17 mouse cellular contexts compared by ENCODE assay signal in the genomic region with DNA sequence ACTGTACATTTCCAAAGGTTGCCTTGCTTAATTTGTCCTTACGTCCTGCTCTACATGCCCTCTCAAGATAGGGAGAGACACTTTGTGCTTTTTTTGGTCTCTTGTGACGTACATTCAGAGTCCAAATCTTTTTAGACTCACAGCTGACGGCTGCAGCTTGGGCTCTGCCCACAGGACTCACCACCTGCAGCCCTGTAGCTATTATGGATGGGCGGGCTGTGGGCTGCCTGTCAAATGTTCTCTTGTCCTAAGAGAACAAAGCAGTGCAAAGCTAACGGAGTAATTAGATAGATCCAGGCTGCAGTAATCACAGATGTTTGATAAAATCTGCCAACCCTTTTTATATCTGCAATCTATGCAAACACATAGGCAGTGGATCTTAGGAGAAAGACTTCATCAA.
DNase-seq lines count a peak whose midpoint lies in the region; ATAC-seq and TF ChIP-seq lines count a peak whose summit lies in the region.
"Had no signal": no experiment of that assay in that cellular context is flagged by ENCODE, and none has a peak within 500 bp of the region (broad histone marks: within the 10 kb centered on the region; RNA-seq: fewer than 3 reads in every experiment).

No protein-coding gene starts in this region.

- TF ChIP-seq CTCF in layer of hippocampus, adult 2 months (conservative IDR thresholded peaks at IDR 0.05), result no peak

- no peak overlapping the region for H3K27ac ChIP-seq in hindbrain, embryonic 11.5 days (ENCODE audit: low read depth, low read length)
- H3K27ac ChIP-seq in hindbrain, embryonic 13.5 days, result no peak overlapping the region
- H3K27ac ChIP-seq in forebrain, embryonic 12.5 days, result no peak overlapping the region
- peak overlapping the region; percentile 53; the same call in 1 of the 2 replicates for H3K27ac ChIP-seq in layer of hippocampus, adult 2 months
- H3K27ac ChIP-seq: heart, adult 2 months; kidney, embryonic 15.5 days; liver, embryonic 14.5 days; midbrain, embryonic 15.5 days; neural tube, embryonic 12.5 days had no signal

- no peaks in the 10 kb centered on the region for H3K27me3 ChIP-seq in hindbrain, embryonic 11.5 days (ENCODE audit: control insufficient read depth, insufficient read depth, low read length)
- H3K27me3 ChIP-seq in hindbrain, embryonic 13.5 days, result no peaks in the 10 kb centered on the region
- no peaks in the 10 kb centered on the region for H3K27me3 ChIP-seq in forebrain, embryonic 12.5 days
- H3K27me3 ChIP-seq: kidney, embryonic 15.5 days; midbrain, embryonic 15.5 days; neural tube, embryonic 12.5 days had no signal

- intact Hi-C loops in left cerebral cortex, postnatal 25 days (cut with DNase I), result no loop called here

- H3K36me3 ChIP-seq in hindbrain, embryonic 11.5 days (ENCODE audit: control insufficient read depth, insufficient read depth, low read length), result no peaks in the 10 kb centered on the region
- no peaks in the 10 kb centered on the region for H3K36me3 ChIP-seq in hindbrain, embryonic 13.5 days
- H3K36me3 ChIP-seq in forebrain, embryonic 12.5 days (replicated peaks), result no peaks in the 10 kb centered on the region
- H3K36me3 ChIP-seq: kidney, embryonic 15.5 days; midbrain, embryonic 15.5 days; neural tube, embryonic 12.5 days had no signal

- peak; percentile 2 for DNase-seq in hindbrain, embryonic 11.5 days (ENCODE audit: low spot score)
- peak; percentile 12 to 25 for DNase-seq in layer of hippocampus, adult 2 months (ENCODE audit: low spot score in 2 of 2)
- peak; percentile 7 to 70 for DNase-seq in left cerebral cortex, postnatal 25 days (ENCODE audit: low spot score in 2 of 2)
- no peak for DNase-seq in cerebellum, postnatal 14 days
- no peak for DNase-seq in cerebellum, postnatal 4 days (ENCODE audit: low spot score in 2 of 2)
- no peak for DNase-seq in gastrocnemius, postnatal 25 days
- DNase-seq: adrenal gland, postnatal 10 days; cerebellum, postnatal 36 days; heart, adult 2 months; heart, postnatal 14 days; lung, postnatal 4 days had no signal

- 0 out of 2 replicates have a peak, but pooled peaks have one; percentile 35 for ATAC-seq in hindbrain, embryonic 11.5 days (ENCODE audit: low FRiP score)
- ATAC-seq in hindbrain, embryonic 13.5 days (ENCODE audit: low FRiP score), result no peak
- peak; percentile 36; the same call in 1 of the 2 replicates for ATAC-seq in forebrain, embryonic 12.5 days (ENCODE audit: low FRiP score)
- ATAC-seq: midbrain, embryonic 15.5 days had no signal

- no peak overlapping the region for H3K4me3 ChIP-seq in hindbrain, embryonic 11.5 days (ENCODE audit: low read depth, low read length)
- H3K4me3 ChIP-seq in hindbrain, embryonic 13.5 days, result no peak overlapping the region
- H3K4me3 ChIP-seq in forebrain, embryonic 12.5 days (replicated peaks), result no peak overlapping the region
- no peak overlapping the region for H3K4me3 ChIP-seq in layer of hippocampus, adult 2 months
- H3K4me3 ChIP-seq: heart, adult 2 months; kidney, embryonic 15.5 days; midbrain, embryonic 15.5 days; neural tube, embryonic 12.5 days had no signal

- 55% methylated on average over 5 of the region's 5 CpGs for WGBS in hindbrain, embryonic 11.5 days
- 42% methylated on average over 5 of the region's 5 CpGs for WGBS in hindbrain, embryonic 13.5 days
- 35% methylated on average over 5 of the region's 5 CpGs for WGBS in forebrain, embryonic 12.5 days

- no peaks in the 10 kb centered on the region for H3K9me3 ChIP-seq in hindbrain, embryonic 11.5 days (ENCODE audit: control insufficient read depth, low read length)
- H3K9me3 ChIP-seq in hindbrain, embryonic 13.5 days, result no peaks in the 10 kb centered on the region
- H3K9me3 ChIP-seq in forebrain, embryonic 12.5 days, result no peaks in the 10 kb centered on the region
- H3K9me3 ChIP-seq: kidney, embryonic 15.5 days; midbrain, embryonic 15.5 days; neural tube, embryonic 12.5 days had no signal

- H3K4me1 ChIP-seq in hindbrain, embryonic 11.5 days (replicated peaks; ENCODE audit: control insufficient read depth, insufficient read depth, low read length), result no peaks in the 10 kb centered on the region
- no peaks in the 10 kb centered on the region for H3K4me1 ChIP-seq in hindbrain, embryonic 13.5 days (replicated peaks)
- no peaks in the 10 kb centered on the region for H3K4me1 ChIP-seq in forebrain, embryonic 12.5 days
- H3K4me1 ChIP-seq: kidney, embryonic 15.5 days; midbrain, embryonic 15.5 days; neural tube, embryonic 12.5 days had no signal

- H3K4me2 ChIP-seq in hindbrain, embryonic 11.5 days (replicated peaks; ENCODE audit: low read depth, low read length), result no peak overlapping the region
- no peak overlapping the region for H3K4me2 ChIP-seq in hindbrain, embryonic 13.5 days
- H3K4me2 ChIP-seq in forebrain, embryonic 12.5 days, result no peak overlapping the region
- H3K4me2 ChIP-seq: kidney, embryonic 15.5 days; midbrain, embryonic 15.5 days; neural tube, embryonic 12.5 days had no signal

- H3K9ac ChIP-seq in hindbrain, embryonic 11.5 days (ENCODE audit: low read depth, low read length), result no peak overlapping the region
- H3K9ac ChIP-seq in hindbrain, embryonic 13.5 days, result no peak overlapping the region
- H3K9ac ChIP-seq in forebrain, embryonic 12.5 days, result no peak overlapping the region
- H3K9ac ChIP-seq: kidney, embryonic 15.5 days; liver, embryonic 14.5 days; midbrain, embryonic 15.5 days; neural tube, embryonic 12.5 days had no signal

Comparison
In these comparisons a context has a peak if more than half of its experiments do, and no peak if none do; other contexts are left out.
1. DNase-seq: peak in hindbrain, embryonic 11.5 days (single experiment), layer of hippocampus, adult 2 months (2 of 2) and left cerebral cortex, postnatal 25 days (2 of 2); none in cerebellum, postnatal 14 days (0 of 2), cerebellum, postnatal 4 days (0 of 2) and gastrocnemius, postnatal 25 days (single experiment).